Mouse (Mus musculus) MEL (cell line): ENCODE results near the gene Scai. TPM values are rescaled to one million over a fixed set of nuclear protein-coding genes. Genes with fewer than 3 reads are reported as not detected.

Experiments
- DNase-seq: peaks from one replicate; pipeline ENCODE4 v3.0.0; 2011; ENCODE audit warnings: low read depth, low spot score
- H3K27ac ChIP-seq: 2 replicates; pipeline ENCODE4 v1.5.1; 2012; ENCODE audit warnings: low read depth, mild to moderate bottlenecking, control low read depth, low read length, moderate library complexity; ENCODE audit not compliant: control insufficient read depth
- H3K27me3 ChIP-seq, 2 experiments: fragments of 150-350 bp in 1 of 2; sonication (generic) in 1 of 2; 2 replicates each; pipeline ENCODE4 v1.6.1; 2012; ENCODE audit warnings: low read length in 2 of 2, mild to moderate bottlenecking in 2 of 2, improper control_type of control experiment in 1 of 2, moderate library complexity in 1 of 2; ENCODE audit not compliant: insufficient read depth in 2 of 2, control insufficient read depth in 1 of 2
- H3K36me3 ChIP-seq, 2 experiments: 2 replicates each; pipeline ENCODE4 v1.6.1; 2012 to 2014; ENCODE audit warnings: low read length in 2 of 2, improper control_type of control experiment in 1 of 2, inconsistent platforms in 1 of 2, mild to moderate bottlenecking in 1 of 2; ENCODE audit not compliant: insufficient read depth in 2 of 2, control insufficient read depth in 1 of 2
- H3K4me1 ChIP-seq, 2 experiments: fragments of 150-350 bp in 1 of 2; sonication (generic) in 1 of 2; 2 replicates each; pipeline ENCODE4 v1.6.1; 2012; ENCODE audit warnings: low read length in 2 of 2, improper control_type of control experiment in 1 of 2, mild to moderate bottlenecking in 1 of 2; ENCODE audit not compliant: insufficient read depth in 2 of 2, control insufficient read depth in 1 of 2
- H3K4me3 ChIP-seq, 2 experiments: fragments of 150-350 bp in 1 of 2; sonication (generic) in 1 of 2; 2 replicates each; pipeline ENCODE4 v1.5.1; 2012; ENCODE audit warnings: low read depth in 2 of 2, low read length in 2 of 2, mild to moderate bottlenecking in 2 of 2, moderate library complexity in 2 of 2, control low read depth in 1 of 2, improper control_type of control experiment in 1 of 2; ENCODE audit not compliant: control insufficient read depth in 1 of 2, insufficient read depth in 1 of 2
- H3K79me2 ChIP-seq: 2 replicates; pipeline ENCODE4 v1.6.1; 2012; ENCODE audit warnings: mild to moderate bottlenecking, low read length, moderate library complexity; ENCODE audit not compliant: control insufficient read depth, poor library complexity, insufficient read depth
- H3K9ac ChIP-seq: 2 replicates; pipeline ENCODE4 v1.6.1; 2012; ENCODE audit warnings: low read depth, mild to moderate bottlenecking, control low read depth, low read length, moderate library complexity; ENCODE audit not compliant: control insufficient read depth, poor library complexity, severe bottlenecking
- H3K9me3 ChIP-seq: fragments of 150-350 bp; sonication (generic); replicated peaks from 2 replicates; pipeline ENCODE4 v1.6.1; 2012; ENCODE audit warnings: mild to moderate bottlenecking, low read length, improper control_type of control experiment, moderate library complexity; ENCODE audit not compliant: insufficient read depth
- BHLHE40 ChIP-seq: IDR thresholded peaks from 2 replicates; pipeline ENCODE4 v1.6.1; 2012; ENCODE audit warnings: low read depth, mild to moderate bottlenecking, inconsistent platforms, low read length, improper control_type of control experiment, borderline replicate concordance
- CHD1 ChIP-seq: IDR thresholded peaks from 2 replicates; pipeline ENCODE4 v1.6.1; 2012; ENCODE audit warnings: low read depth, mild to moderate bottlenecking, inconsistent platforms, low read length, improper control_type of control experiment
- CHD2 ChIP-seq: IDR thresholded peaks from 2 replicates; pipeline ENCODE4 v1.6.1; 2011; ENCODE audit warnings: low read length, improper control_type of control experiment
- E2F4 ChIP-seq: IDR thresholded peaks from 2 replicates; pipeline ENCODE4 v1.6.1; 2011; ENCODE audit warnings: low read depth, low read length, improper control_type of control experiment, borderline replicate concordance
- EP300 ChIP-seq, 2 experiments: IDR thresholded peaks; 2 replicates each; pipeline ENCODE4 v1.6.1; 2011; ENCODE audit warnings: improper control_type of control experiment in 2 of 2, low read length in 2 of 2, low read depth in 1 of 2, mild to moderate bottlenecking in 1 of 2
- ETS1 ChIP-seq: IDR thresholded peaks from 2 replicates; pipeline ENCODE4 v1.6.1; 2012; ENCODE audit warnings: low read depth, mild to moderate bottlenecking, inconsistent platforms, low read length, improper control_type of control experiment, moderate library complexity
- GATA1 ChIP-seq: IDR thresholded peaks from 2 replicates; pipeline ENCODE4 v1.6.1; 2011; ENCODE audit warnings: low read depth, low read length, improper control_type of control experiment
- MAFK ChIP-seq: IDR thresholded peaks from 2 replicates; pipeline ENCODE4 v1.6.1; 2011; ENCODE audit warnings: low read depth, mild to moderate bottlenecking, low read length, improper control_type of control experiment, borderline replicate concordance
- MAX ChIP-seq: IDR thresholded peaks from 2 replicates; pipeline ENCODE4 v1.6.1; 2011; ENCODE audit warnings: low read length, improper control_type of control experiment
- MEF2A ChIP-seq: IDR thresholded peaks from 2 replicates; pipeline ENCODE4 v1.6.1; 2014; ENCODE audit warnings: low read depth, mild to moderate bottlenecking, inconsistent platforms, low read length, improper control_type of control experiment; ENCODE audit not compliant: poor library complexity, insufficient replicate concordance, severe bottlenecking; ENCODE audit errors: extremely low read depth
- MXI1 ChIP-seq: IDR thresholded peaks from 2 replicates; pipeline ENCODE4 v1.6.1; 2011; ENCODE audit warnings: mild to moderate bottlenecking, low read depth, low read length, improper control_type of control experiment
- MYB ChIP-seq: IDR thresholded peaks from 2 replicates; pipeline ENCODE4 v1.6.1; 2011; ENCODE audit warnings: mild to moderate bottlenecking, low read depth, low read length, improper control_type of control experiment
- MYC ChIP-seq: IDR thresholded peaks from 2 replicates; pipeline ENCODE4 v1.6.1; 2011; ENCODE audit warnings: low read depth, mild to moderate bottlenecking, low read length, improper control_type of control experiment, moderate library complexity
- NRF1 ChIP-seq: IDR thresholded peaks from 2 replicates; pipeline ENCODE4 v1.6.1; 2014; ENCODE audit warnings: low read depth, mild to moderate bottlenecking, inconsistent platforms, low read length, improper control_type of control experiment, moderate library complexity; ENCODE audit not compliant: poor library complexity, insufficient read depth, severe bottlenecking
- POLR2A ChIP-seq, 2 experiments: IDR thresholded peaks; 2 replicates each; pipeline ENCODE4 v1.6.1; 2011 to 2012; ENCODE audit warnings: low read length in 2 of 2, mild to moderate bottlenecking in 2 of 2, control low read depth in 1 of 2, improper control_type of control experiment in 1 of 2, low read depth in 1 of 2, moderate library complexity in 1 of 2; ENCODE audit not compliant: control insufficient read depth in 1 of 2, insufficient read depth in 1 of 2, poor library complexity in 1 of 2
- RCOR1 ChIP-seq: IDR thresholded peaks from 2 replicates; pipeline ENCODE4 v1.6.1; 2012; ENCODE audit warnings: low read depth, mild to moderate bottlenecking, inconsistent platforms, low read length, improper control_type of control experiment
- SMC3 ChIP-seq: IDR thresholded peaks from 2 replicates; pipeline ENCODE4 v1.6.1; 2011; ENCODE audit warnings: low read depth, low read length, improper control_type of control experiment
- TAL1 ChIP-seq: IDR thresholded peaks from 2 replicates; pipeline ENCODE4 v1.6.1; 2012; ENCODE audit warnings: mild to moderate bottlenecking, inconsistent platforms, low read length, moderate library complexity, mixed read lengths
- TCF12 ChIP-seq: IDR thresholded peaks from 2 replicates; pipeline ENCODE4 v1.6.1; 2014; ENCODE audit warnings: low read depth, mild to moderate bottlenecking, inconsistent platforms, low read length, improper control_type of control experiment, moderate library complexity
- ZMIZ1 ChIP-seq: IDR thresholded peaks from 2 replicates; pipeline ENCODE4 v1.6.1; 2012; ENCODE audit warnings: low read depth, mild to moderate bottlenecking, inconsistent platforms, low read length, improper control_type of control experiment, moderate library complexity
- polyA plus RNA-seq, 2 experiments: library from polyadenylated mRNA; stranded (reverse) in 1 of 2; unstranded in 1 of 2; fragments of >175 nt in 1 of 2; fragments of >200 nt in 1 of 2; gene quantifications; 2 replicates each; pipeline versions ENCODE4 v1.2.1 to v1.2.4; 2012; ENCODE audit warnings: low replicate concordance in 2 of 2, low read depth in 1 of 2; ENCODE audit not compliant: insufficient read length in 2 of 2, insufficient read depth in 1 of 2, missing spikeins in 1 of 2
- total RNA-seq: library from RNA; depleted of rRNA; stranded (reverse); fragments of 300-350 nt; gene quantifications from 2 replicates; pipeline ENCODE4 v1.2.3, GENCODE M21; 2012

The Scai gene
- total and polyA plus RNA-seq, 3 experiments = 1.8 to 4.6 TPM; not detected in 1

DNA sequence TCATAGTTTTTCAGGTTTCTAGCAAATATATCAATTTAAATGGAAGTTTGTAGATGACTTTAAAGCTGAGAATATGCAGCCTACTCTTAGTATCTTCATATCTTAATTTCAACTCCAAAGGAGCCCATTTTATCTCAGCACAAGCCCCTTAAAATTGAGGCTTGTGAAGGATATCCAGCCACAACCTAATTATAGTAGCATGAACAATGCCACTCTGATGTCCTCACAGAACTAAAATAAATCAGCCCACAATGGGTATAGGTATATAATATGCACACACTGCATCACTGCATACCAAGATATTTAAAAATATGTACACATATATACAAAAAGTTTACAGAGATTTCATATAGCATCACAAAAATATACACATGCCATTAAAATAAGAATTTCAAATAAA, 119.9 kb downstream of the Scai start:
- Histone ChIP-seq H3K36me3 (peaks cover 0 to 4% of the 10 kb centered on the region in 2 experiments; a peak in 2 of 4 replicates), H3K27me3 (no peaks in the 10 kb centered on the region), H3K4me1 (no peaks in the 10 kb centered on the region), H3K9me3 (no peaks in the 10 kb centered on the region), H3K79me2 (peaks cover under 1% of the 10 kb centered on the region; the same call in 1 of the 2 replicates), H3K9ac (no peak overlapping the region), H3K4me3 (no peak overlapping the region), H3K27ac (no peak overlapping the region)
- TF ChIP-seq EP300 (IDR thresholded peaks at IDR 0.05; ENCODE audit: low read depth in 1 of 2, low read length in 2 of 2) (no peak), CHD1 (no peak), CHD2 (no peak), MAX (no peak), ETS1 (no peak), BHLHE40 (no peak), MYC (no peak), TAL1 (no peak), MYB (no peak), SMC3 (no peak), ZMIZ1 (no peak), RCOR1 (no peak), TCF12 (no peak), GATA1 (no peak), E2F4 (no peak)
- DNase-seq = no peak

DNA sequence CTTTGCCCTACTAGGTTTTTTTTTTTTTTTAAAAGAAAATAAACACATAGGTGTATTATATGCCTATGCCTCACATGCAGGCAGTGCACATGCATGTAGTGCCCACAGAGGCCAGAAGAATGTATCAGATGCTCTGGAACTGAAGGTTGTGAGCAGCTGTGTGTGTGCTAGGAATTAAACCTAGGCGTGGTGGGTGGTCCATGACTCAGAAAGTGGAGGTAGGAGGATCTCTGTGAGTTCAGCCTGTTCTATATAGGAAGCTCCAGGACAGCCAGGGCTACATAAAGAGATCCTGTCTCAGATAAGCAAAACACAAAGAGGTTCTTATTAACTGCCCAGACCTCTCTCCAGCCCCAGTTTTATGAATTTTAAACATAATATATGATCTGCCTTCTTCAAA, 121.4 kb downstream of the Scai start:
- H3K9me3 ChIP-seq = no peaks in the 10 kb centered on the region
- DNase-seq = no peak
- no peak overlapping the region for H3K9ac ChIP-seq
- H3K4me3 ChIP-seq = no peak overlapping the region
- H3K79me2 ChIP-seq = peaks cover 11% of the 10 kb centered on the region
- H3K27ac ChIP-seq = no peak overlapping the region
- peaks cover 0 to 2% of the 10 kb centered on the region in 2 experiments; a peak in 2 of 4 replicates for H3K4me1 ChIP-seq
- peaks cover 0 to 4% of the 10 kb centered on the region in 2 experiments; a peak in 2 of 4 replicates for H3K36me3 ChIP-seq
- no peak for TF ChIP-seq MXI1
- no peak for TF ChIP-seq ETS1
- no peak for TF ChIP-seq MAFK
- TF ChIP-seq NRF1 = no peak
- TF ChIP-seq POLR2A (IDR thresholded peaks at IDR 0.05; ENCODE audit: control insufficient read depth in 1 of 2, insufficient read depth in 1 of 2, low read depth in 1 of 2, low read length in 2 of 2, poor library complexity in 1 of 2) = no peak
- TF ChIP-seq MEF2A = no peak
- no peaks in the 10 kb centered on the region for H3K27me3 ChIP-seq
